Mouse (Mus musculus) adrenal gland (tissue): ENCODE results near the gene Mapkapk2.
"Not testable (repeated sequence)": the region's sequence is repeated elsewhere in the genome, so short reads cannot be mapped to it uniquely, and the experiment has no call there.

Source experiments
- intact Hi-C: fragments of 180-260 bp; cut with DNase I; formaldehyde crosslinking; loops from one replicate; pipeline ENCODE4 v1.15.1; 2025
- long read RNA-seq, 2 experiments: library from polyadenylated mRNA; unstranded; transcript quantifications; one replicate each; pipeline ENCODE4 v2.0.0; 2020; ENCODE audit warnings: borderline replicate concordance in 1 of 2; ENCODE audit not compliant: insufficient replicate concordance in 1 of 2

Mapkapk2 gene
- long read RNA-seq, experiment 1, transcript Mapkapk2-201 (10 exons, 2,854 nt): major isoform, 5 of 22 reads
- long read RNA-seq, experiment 1, partial matches to known transcripts: 4 of 22 reads
- long read RNA-seq, experiment 1, other reads (novel, unspliced or antisense): 13 of 22 reads
- long read RNA-seq, experiment 2, partial matches to known transcripts: 18 of 24 reads
- long read RNA-seq, experiment 2, other reads (novel, unspliced or antisense): 3 of 24 reads

GRCm38 (mm10) chr1:131097700-131098094, at the start of gene Mapkapk2:
Gene Mapkapk2 (minus strand): TSS chr1:131097826.
- intact Hi-C loops: no loop called here

- intact Hi-C loops: no loop called here
These were observed 48.6 kb upstream of the Mapkapk2 start for GRCm38 (mm10) chr1:131146181-131146614.

GRCm38 (mm10) chr1:131145222-131145621, 47.6 kb upstream of the Mapkapk2 start:
- intact Hi-C loops: not testable (repeated sequence)

- intact Hi-C loops: no loop called here
These were observed 44.8 kb upstream of the Mapkapk2 start for GRCm38 (mm10) chr1:131142472-131142871.

GRCm38 (mm10) chr1:131141449-131141848, 43.8 kb upstream of the Mapkapk2 start:
- intact Hi-C loops: no loop called here

GRCm38 (mm10) chr1:131139102-131140095, 41.8 kb upstream of the Mapkapk2 start:
- intact Hi-C loops: no loop called here

GRCm38 (mm10) chr1:131138191-131139016, 40.8 kb upstream of the Mapkapk2 start, which contains the start of gene Dyrk3:
Gene Dyrk3 (minus strand): TSS chr1:131138340.
- intact Hi-C loops: no loop called here

- intact Hi-C loops: no loop called here
These were observed 40.1 kb upstream of the Mapkapk2 start for GRCm38 (mm10) chr1:131137717-131138118.

- intact Hi-C loops: no loop called here
These were observed 39.5 kb upstream of the Mapkapk2 start for GRCm38 (mm10) chr1:131137111-131137510.

GRCm38 (mm10) chr1:131135960-131136629, 38.5 kb upstream of the Mapkapk2 start:
- intact Hi-C loops: no loop called here

- intact Hi-C loops: no loop called here
These were observed 37.4 kb upstream of the Mapkapk2 start for GRCm38 (mm10) chr1:131134942-131135522.

GRCm38 (mm10) chr1:131134231-131134630, 36.6 kb upstream of the Mapkapk2 start:
- intact Hi-C loops: no loop called here

- intact Hi-C loops: no loop called here
These were observed 28.5 kb upstream of the Mapkapk2 start for GRCm38 (mm10) chr1:131125987-131126744.

- intact Hi-C loops: no loop called here
These were observed 26.1 kb upstream of the Mapkapk2 start for GRCm38 (mm10) chr1:131123522-131124265.

GRCm38 (mm10) chr1:131121987-131122386, 24.4 kb upstream of the Mapkapk2 start:
- intact Hi-C loops: no loop called here

GRCm38 (mm10) chr1:131119026-131119425, 21.4 kb upstream of the Mapkapk2 start:
- intact Hi-C loops: loop anchor here (5.0 kb wide), 3 partner anchors 33 to 143 kb away; partner anchors contain the start of genes Eif2d and Rassf5

GRCm38 (mm10) chr1:131118530-131118929, 20.9 kb upstream of the Mapkapk2 start:
- intact Hi-C loops: loop anchor here (5.0 kb wide), 3 partner anchors 34 to 144 kb away; partner anchors contain the start of genes Eif2d and Rassf5

GRCm38 (mm10) chr1:131116430-131117011, 18.9 kb upstream of the Mapkapk2 start:
- intact Hi-C loops: loop anchor here (5.0 kb wide), 3 partner anchors 36 to 146 kb away; partner anchors contain the start of genes Eif2d and Rassf5
